Mouse (Mus musculus) layer of hippocampus, adult 8-10 months (tissue): ENCODE results near the gene Plpp7. TPM values are rescaled to one million over a fixed set of nuclear protein-coding genes. Genes with fewer than 3 reads are reported as not detected.

ENCODE experiments used
- DNase-seq, 2 experiments: peaks; one replicate each; pipeline ENCODE4 v3.0.0; 2022; ENCODE audit warnings: low spot score in 2 of 2
- total RNA-seq, 4 experiments: library from RNA; stranded (reverse); gene quantifications; 2 replicates each; pipeline ENCODE4 v1.2.4; 2022

The Plpp7 gene
- total RNA-seq, 4 experiments from 2014 or later: 21.2 to 24.0 (median 23.4) TPM

DNA sequence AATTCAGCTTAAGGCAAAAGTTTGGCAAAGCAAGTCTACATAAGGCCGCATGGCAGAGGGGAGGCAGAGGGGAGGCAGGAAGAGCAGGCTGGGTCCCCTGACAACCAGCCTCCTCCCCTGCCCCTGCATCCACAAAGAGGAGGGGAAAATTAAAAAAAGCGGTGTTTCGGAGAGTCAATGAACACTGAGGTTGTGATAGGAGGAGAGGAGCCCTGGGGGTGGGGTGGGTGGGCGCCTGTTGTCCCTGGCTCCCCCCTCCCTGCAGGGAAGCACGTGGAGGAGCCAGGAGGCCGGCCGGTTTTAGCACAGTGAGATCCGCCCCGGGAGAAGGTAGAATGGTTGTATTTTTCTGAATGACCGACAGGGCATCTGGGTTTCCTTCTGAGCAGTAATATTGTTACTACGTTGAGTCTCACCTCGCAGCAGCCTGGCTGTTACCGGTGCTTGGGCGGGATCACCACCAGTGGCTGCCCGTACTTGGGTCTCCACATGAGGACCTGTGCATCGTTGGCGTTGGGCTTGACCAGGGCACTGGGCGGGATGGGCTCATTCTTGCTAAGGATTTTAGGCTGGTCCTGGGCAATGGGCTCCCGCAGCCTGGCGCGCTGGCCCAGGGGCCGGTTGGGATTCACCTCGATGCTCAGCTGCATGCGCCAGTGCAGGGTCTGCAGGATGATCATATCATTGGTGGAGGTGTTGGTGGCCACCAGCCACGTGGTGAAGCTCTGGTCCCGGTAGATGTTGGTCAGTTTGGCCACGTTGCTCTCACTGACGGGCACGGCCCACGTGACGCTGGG is 26.3 kb upstream of the Plpp7 start:
- no peak for DNase-seq

DNA sequence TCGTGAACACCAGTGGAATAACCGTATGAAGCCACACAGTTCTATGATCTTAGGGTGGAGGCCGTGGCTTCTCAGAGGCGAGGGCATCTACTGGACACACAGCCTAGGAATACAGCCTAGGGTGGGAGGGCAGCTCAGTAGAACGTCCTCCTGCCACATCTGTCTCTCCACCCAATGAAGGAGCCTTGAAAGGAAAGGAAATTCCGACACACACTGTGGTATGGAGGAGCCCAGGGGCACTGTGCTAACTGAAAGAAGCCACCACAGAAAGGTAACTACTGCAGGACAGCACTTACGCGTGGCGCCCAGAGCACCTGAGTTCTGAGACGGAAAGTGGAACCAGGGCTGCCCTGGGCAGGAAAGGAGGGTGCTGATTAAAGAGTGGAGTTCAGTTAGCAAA is 24.6 kb upstream of the Plpp7 start:
- no peak for DNase-seq

DNA sequence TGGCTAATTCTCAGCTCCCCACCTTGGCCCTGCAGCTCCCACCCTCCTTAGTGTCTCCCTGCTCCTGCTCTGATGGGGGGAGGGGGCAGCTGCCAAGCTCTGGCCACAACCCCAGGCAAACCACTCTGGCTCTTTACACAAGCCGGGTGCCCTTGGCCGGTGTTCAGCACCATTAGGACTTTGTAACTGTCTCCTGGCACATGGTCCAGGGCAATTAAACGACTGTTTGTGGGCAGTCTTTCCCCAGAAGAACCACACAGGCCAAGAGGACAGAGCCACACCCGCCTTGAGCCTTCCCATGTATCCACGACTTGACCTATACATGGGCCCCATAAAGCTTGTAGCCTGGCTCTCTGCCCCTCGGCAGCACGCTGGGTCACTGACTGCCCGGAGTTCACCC is 20.9 kb upstream of the Plpp7 start:
- DNase-seq: peak in 1 of 2 experiments; percentile 17

DNA sequence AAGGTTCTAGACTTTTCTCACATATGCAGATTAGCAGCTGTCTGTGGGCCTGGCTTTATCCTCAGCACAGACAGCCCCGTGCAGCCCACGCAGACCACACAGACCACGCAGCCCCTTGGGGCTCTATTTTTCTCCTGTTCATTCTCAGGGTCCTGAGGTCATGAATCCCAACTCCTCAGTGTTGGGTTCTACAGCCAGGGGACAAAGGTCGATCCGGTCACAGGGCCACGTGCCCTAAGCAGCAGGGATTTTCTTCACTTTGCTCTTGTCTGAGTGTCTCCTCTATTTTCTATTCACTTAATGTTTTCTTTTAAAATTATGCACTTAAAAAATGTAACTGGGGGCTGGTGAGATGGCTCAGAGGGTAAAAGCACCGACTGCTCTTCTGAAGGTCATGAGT is 20.0 kb upstream of the Plpp7 start:
- no peak for DNase-seq

DNA sequence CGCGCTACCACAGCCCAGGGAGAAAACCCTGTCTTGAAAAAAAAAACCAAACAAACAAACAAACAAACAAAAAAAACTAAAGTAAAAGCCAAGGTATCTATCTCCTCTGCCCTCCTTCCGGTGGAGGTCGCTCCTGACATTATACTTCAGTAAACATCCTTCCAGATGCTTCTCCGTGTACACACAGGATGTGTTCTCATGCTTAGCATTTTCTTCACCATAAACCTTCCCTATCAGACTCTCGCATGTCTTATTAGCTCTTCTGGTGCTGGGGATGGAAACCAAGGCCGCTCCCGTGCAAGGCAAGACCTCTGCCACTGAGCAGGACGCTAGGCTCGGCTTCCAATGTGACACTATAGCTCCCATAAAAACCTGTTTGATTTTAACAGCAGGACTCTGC is 17.6 kb upstream of the Plpp7 start:
- DNase-seq: no peak

DNA sequence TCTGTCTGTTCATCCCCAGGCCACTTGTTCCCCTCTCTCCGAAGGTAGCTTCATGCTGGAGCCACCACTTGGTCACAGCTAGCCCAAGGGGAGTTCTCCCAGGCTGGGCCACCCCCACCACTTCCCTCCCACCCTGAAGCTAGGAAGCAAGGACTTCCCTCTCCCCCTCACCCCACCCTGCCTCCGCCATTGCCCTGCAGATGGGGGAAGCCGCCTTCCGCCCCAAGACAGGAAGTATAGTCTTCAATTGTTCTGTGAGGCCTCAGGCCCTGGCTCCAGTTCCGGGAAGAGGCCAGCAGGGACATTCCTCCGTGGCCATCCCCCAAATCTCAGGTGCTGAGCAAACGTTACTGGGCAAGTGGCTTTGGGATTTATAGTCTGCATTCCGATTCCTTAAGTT is 16.8 kb upstream of the Plpp7 start:
- DNase-seq: no peak

DNA sequence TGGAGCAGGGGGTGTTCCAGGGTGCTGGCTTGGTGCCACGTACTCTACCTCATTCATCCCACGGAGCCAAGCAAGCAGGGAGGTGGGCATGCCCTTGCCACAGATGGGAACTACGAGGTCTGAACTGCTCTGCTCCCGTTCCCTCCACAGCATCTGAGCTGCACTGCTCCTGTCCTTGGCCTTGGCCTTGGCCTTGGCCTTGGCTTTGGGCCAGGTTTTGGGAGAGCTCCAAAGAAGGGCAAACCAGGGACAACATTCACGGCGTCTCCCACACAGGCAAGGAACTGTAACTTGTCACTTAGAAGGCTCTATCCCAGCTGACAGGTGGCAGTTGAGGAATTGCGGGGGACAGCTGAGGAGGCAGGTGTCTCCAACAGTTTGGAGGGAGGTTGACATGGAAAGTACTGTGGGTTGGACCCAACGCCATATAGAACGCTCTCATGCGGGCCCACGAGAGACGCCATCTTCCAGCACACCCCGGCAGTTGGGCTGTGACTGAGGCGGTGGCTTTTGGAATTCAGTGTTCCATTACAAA is 16.1 kb upstream of the Plpp7 start:
- no peak for DNase-seq

DNA sequence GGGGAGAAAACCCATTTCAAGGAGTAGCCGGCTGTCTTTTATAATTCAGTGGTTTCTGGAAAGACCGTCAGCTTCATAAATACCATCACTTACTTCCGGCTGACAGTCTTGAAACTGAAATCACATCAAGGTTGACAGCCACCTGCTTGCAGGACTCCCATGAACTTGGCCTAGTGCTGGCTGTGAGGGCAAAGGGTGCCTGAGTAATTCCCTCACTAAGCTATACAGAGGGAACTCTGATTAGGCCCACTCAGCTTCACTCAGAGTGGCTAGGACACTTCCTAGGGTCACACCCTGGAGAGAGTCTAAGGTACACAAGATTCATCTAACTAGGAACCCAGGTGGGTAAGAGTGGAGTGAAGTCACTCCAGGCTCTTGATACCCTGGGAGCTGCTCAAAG is 14.6 kb upstream of the Plpp7 start:
- no peak for DNase-seq

DNA sequence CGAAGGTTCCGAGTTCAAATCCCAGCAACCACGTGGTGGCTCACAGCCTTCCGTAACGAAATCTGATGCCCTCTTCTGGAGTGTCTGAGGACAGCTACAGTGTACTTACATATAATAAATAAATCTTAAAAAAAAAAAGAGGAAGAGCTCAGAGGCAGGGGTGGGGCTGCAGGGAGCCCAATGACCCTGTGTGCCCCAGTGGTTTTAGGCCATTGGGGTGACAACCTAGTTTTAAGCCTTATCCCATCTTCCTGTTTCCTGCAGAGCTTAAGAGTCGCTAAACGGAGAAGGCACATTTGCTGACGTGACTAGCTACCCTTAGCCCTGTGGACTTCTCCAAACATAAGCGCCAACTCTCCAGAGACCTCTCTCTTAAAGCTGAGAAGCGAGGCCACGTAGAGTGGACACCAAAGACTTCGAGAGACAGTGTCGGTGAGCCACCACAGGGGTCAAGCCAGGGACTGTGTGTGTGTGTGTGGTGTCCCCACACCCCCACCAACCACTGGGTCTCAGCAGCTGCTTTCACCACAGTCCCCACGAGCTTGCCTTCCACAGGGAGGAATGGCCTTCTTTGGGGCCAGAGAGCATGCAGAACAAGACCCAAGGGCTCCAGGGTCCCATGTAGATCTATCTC is 13.9 kb upstream of the Plpp7 start:
- no peak for DNase-seq

DNA sequence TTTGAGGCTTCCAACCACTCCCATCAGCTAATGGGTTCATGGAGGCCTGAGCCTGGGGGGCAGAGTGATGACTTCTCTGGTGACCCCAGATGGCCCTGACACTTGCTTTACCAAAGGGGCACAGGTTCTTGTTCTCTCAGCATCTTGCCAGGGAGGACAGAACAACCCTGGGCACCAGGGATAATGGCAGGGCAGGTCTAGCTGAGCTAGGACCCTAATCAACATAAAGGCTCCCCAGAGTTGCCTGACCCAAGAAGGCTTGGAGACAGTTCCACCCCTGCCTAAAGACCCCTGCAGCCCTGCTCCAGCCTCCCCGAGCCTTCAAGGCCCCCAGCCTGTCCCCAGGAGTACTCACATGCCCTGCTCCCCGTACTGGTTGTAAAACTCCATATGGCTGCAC is 13.1 kb upstream of the Plpp7 start:
- no peak for DNase-seq

DNA sequence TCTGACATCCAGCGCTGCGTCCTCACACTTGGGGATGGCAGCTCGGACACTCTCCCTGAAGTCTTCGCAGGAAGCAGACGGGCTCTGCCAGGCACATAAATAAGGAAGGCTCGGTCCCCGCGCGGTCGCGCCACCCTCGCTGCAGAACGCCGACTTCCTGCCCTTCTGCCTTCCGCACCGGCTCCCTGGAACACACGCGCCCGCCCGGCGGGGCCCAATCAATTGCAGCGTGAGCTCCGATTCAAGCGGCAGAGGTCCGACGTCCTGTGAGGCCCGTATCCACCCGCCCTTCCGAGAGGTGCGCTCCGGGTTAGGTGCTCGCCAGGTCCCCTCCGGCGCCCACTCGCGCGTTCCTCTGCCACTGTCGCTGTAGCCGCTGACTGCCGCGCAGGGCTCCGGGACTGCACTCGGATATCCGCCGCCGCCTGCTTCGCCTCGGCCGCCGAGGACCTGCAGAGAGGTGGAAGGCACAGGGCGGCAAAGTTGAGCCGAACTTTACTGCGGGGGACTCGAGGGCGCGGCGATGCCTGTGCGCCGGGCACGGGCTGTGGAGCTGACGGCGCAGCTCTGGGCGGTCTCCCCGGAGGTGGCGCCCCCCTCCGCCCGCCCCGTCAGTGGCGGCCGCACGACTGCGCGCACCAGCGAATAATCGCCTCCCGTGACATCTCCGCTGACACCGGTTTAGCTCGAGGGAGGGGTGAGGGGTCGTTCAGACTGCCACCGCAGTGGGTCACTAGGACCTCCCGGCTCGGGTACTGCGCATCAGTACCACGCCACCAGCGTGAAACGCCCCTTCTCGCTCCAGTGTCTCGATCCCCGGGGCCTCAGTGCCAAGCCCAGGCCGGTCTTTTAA is 11.9 kb upstream of the Plpp7 start:
- DNase-seq: no peak

DNA sequence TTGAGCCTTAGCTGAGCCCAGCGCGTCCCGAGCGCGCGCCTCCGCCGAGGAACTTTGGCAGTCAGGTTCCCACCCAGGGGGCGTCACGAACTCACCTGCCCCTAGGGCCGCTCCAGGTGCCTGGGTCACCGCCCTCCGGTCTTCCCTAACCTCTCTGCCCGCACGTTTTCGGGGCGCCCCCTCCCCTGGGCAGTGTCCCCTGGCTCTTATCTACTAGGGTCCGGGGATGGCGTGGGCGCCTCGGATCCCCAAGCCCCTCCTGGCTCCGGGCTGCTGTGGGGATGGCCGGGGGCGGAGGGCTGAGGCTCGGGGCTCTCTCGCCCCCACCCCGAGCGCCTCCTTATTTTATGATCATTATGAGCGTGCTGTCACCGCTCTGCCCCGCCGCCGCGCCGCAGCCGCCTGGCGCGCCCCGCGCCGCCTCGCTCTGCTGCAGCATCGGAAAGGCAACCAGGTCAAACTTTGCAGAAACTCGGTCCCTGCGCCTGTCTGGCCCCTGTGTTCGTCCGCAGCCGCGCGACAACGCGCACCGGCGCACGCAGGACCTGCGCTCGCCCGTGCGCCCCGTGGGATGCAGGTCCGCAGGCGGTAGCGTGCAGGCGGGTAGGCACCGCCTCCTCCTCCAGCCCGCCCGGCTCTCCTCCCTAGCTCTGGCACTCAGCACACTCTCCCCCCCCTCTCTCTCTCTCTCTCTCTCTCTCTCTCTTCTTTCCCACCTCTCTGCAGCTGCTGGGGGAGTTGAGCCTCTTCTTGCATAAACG is 11.0 kb upstream of the Plpp7 start, which contains the start of gene Fam78a:
Fam78a (minus strand) TSS at position 747 of the 761 bp plus-strand sequence.
- DNase-seq: no peak

DNA sequence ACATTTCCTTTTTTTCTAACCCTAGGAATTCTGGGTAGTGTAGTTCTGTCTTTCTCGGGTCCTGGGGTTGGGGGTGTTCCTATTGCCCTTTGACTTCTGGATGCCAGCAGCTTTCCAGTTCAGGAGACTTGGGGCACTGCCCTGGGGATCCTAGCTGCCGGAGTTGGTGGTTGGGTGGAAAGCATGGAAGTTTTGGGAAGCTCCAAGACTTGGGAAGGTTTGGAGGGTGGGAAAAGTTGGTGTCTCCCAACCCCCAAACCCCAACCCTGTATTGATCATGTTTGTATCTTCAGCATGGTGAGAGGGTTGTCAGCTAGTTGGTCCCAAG is 10.5 kb upstream of the Plpp7 start:
- DNase-seq: no peak

DNA sequence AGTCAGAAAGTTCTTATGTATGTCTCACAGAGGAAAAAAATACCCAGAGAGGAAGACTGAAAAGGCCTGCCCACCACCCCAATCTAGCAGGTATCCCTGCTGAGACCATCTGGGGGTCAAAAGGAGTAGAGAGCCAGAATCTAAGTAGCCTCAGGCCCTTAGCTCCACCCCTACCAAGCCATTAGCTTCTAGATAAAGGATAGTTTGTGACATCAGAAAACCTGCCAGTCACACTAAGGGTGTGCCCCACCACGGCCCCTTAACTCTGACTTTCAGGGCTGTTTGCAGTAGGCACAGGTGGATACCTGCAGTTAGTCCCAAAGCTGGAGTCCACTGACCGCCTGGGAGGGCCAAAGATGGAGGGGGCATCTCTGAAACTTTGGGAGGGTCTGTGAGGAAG is 10.1 kb upstream of the Plpp7 start:
- DNase-seq: no peak

DNA sequence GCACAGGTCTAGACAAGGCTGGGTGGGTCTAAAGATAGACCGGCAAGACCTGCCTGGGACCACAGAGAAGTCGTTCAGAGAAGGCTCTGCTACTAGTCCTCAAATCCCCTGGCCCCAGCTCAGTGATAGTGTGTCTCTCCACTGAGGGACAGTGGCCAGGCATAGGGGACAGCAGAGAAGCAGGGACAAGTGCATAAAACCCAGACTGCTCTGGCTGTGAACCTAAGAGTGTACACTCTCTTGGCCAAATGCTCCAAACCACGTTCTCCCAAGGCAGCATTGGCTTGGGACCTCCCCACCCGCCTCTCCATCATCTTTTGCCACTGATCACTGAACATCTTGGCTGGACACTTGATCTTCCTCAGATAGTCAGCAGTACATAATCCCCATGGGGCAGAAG is 7.7 kb upstream of the Plpp7 start:
- DNase-seq: no peak

DNA sequence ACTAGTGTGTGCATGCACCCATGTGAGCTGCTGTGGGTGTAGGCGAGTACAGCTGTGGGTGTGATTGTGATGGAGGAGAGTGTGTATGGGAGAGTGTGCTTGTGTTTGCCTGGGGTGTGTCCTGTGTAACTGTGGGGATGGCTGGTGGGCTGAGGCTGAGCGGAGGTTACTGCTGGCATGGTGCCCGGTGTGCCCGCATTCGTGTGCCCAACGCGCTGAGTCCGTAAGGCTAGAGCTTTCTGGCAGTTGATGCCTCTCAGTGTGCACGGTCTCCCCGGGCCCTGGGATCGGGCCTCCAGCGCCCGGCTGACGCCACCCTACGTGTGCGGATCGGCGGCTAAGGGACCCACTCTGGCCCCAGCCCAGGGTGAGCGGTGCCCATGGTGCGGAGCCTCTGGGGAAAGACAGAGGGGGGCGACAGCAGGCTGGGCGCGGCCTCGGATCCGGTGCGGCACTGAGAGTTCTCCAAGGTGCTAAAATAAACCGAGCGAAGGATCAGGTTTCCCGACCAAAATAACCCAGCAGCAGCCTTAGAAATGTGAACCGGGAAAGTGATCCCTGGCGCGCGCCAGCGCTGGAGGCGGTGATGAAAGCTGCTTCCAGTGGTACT is 6.9 kb upstream of the Plpp7 start:
- no peak for DNase-seq

DNA sequence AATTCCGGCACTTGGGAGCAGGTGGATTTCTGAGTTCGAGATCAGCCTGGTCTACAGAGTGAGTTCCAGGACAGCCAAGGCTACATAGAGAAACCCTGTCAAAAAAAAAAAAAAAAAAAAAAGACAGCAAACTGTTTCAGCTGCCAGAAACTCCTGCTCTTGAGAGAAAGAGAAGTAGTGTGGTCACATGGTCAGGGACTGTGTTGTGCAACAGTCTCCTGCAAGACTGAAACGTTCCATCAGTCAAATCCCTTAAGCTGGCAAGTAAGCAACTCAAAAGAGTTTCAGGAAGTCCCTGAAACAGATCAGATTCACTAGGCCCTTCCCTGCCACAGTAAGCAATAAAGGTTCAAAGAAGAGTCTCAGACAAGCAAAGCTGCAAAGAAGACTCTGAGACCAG is 5.7 kb upstream of the Plpp7 start:
- DNase-seq: no peak

DNA sequence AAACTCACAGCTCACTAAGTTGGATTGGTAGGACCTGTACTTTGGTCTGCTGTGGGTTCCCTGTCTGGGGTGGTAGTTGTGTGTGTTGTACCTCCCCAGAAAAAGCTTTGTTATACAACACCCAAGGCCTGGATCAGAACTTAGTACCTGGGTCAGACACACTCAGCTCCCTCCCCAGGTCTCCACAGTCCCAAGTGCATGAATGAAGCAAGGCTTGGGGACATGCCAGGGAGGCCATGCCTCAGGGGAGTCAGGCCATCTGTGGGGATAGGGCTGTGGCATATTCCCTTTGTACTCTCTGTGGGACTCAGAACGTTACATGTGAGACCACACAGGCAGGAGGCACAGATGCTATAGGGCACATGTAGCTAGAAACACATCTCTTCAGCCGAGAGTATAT is 5.2 kb upstream of the Plpp7 start:
- no peak for DNase-seq

DNA sequence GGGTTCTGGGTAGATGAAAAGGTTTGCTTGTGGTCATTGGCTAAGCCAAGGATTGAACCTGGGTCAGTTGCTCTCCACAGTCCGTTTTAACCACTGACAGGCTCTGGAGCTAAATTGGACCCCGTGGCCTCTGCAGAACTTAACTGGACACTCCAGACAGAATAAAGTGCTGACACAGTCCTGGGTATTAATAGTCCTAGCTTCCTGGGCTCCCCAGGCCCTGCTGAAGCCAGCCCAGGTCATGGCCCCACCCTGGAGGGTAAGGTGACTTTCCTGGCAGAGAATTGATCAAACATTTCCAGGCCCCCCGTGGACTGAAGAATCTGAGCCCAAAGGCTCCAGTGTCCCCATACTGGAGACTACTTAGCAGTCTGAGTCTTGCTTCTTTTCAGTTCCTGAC is 3.4 kb upstream of the Plpp7 start:
- no peak for DNase-seq

DNA sequence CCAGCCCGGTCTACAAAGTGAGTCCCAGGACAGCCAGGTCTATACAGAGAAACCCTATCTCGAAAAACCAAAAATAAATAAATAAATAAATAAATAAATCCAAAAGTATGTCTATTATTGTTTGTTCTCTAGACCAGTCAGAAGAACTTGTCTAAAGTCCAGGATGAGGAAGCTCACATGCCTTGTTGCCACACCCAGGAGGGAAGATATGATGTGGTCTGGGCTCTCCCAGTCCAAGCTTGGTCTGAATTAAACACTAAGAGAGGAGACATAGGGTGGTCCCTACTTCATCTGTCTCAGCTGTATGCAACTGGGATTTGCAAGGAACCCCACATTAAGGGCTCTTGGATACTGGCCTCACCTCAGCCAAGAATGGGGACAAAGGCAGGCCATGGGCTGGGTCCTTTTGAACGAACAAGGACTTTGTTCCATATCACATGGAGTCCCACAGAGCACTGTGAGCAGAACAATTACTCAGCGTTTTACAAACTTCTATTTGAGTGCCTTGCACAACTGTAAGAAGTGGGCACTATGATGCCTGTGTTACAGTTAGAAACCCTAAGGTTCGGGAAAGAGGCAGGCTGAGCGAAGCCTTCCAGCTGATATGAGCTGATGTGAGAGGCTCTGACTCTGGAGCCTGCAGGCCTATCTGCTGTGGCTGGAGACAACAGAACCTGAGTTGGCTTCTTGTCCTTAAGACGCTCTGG is 1.2 kb upstream of the Plpp7 start:
- DNase-seq: no peak

DNA sequence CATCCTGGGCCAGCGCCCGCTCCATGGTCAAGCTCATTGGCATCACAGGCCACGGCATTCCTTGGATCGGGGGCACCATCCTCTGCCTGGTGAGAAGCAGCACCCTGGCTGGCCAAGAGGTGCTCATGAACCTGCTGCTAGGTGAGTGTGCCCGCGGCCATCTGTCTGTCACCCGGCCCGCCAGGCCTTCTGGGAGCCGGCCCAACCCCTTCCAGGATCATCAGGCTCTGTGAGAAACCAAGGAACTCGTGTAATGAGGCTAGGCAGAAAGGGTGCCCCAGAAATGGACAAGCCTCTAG is 743 bp downstream of the Plpp7 start:
- DNase-seq: no peak
